Mouse (Mus musculus) thymus, postnatal 14 days (tissue): ENCODE results near the gene Ptprt.

Experiments used
- DNase-seq: peaks from one replicate; pipeline ENCODE4 v3.0.0; 2021

Ptprt gene

DNA sequence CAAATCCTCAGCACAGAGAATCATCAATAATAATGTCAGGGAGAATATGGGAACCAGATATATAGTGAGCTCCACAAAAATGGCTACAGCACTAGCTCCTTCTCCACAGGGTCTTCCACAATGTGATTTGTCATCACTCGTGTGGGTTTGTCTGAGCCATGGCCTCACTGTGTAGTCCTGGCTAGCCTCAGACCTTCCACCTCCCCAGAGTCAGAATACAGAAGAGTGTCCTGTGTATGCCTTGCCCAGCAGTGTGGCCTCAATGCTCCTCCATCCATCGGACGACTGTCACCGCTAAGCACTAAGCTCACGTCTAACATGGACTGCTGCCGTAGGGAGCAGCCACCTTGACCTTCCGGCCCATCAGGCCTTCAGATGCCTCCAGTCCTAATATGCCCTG lies 83.1 kb downstream of the Ptprt start:
- no peak for DNase-seq

DNA sequence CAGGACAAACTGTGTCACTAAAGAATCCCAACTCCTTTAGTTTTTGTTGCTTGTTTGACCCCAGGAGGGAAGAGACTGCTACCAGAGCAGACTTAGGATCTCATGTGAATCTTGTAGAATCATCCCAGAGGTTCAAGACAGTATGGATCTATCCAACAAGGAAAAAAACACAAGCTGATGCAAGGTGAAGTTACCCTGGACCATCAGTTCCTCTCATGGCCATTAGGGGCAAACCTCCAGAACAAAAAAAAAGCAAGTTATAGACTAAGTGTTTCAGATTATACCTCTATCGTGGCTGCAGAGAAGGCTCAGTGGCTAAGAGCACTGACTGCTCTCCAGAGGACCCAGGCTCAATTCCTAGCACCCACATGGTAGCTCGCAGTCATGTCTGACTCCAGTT lies 88.1 kb downstream of the Ptprt start:
- DNase-seq = no peak

DNA sequence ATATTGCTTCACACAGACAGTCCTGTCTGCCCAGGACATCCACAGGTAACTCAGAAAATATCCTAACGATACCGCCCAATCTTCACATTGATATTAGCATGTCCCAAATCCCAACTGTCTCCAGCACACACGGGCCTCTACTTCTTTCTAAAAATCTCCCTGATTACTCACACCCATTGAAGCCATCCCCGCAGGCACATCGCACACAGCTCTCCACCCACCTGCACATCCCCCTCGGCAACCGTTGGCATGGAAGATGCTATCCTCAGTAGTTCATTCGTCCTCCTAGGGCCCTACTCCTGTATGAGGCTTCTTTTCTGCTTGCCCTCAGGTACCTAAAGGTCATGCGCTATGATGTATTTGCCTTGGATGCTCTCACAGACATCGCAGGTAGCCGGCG lies 89.9 kb downstream of the Ptprt start:
- DNase-seq = no peak

DNA sequence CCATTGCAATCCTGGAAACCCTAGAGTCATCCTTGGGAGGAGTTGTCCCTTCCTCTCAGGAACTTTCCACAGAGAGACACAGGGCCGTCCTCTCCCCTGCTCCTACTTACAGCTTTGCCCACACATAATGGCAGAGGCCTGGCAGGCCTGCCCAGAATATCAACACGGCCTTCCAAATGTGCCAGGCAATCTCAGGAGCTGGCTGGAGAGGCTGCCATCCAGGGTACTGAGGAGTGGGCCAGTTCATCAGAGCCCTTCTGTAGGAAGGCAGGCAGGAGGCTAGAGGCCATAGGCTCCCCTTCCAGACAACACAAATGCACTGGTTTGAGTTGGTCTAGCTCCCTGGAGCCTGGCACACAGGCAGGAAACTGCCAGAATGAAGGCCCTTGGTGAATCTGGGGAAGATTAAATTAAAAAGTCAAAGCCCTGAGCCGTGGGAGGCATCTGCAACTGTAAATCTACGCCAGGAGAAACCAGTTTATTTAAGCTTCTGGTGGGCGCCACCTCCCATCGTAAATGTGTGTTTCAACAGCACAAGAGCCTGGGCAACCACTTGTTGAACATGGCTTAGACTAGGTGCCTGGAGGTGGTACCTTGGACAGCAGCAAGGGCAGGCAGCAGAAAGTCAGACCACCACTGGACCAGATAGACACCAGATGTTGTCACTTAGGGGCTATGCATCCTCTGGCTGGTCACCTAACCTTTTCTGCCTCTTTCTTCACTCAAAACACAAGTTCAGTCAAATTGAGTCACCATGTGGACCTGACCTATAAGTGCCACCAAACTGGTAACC lies 92.4 kb downstream of the Ptprt start:
- no peak for DNase-seq

DNA sequence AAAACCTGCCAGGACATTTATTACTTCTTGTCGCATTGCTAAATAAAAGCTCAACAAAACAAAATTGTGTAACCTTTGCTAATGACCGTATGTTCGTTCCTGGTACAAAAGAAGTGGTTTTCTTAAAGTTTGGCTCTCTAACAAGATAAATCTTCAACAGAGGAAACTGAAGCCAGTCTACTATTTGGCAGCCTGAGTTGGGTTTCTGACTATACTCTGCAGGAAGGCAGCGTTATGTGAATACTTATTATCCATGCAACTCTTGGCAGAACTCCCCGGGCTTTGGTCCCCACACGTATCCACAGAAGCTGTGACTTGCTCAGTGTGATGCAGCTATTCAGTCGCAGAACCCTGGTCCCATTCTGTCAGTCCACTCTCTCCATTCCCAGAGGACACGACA lies 112.6 kb downstream of the Ptprt start:
- no peak for DNase-seq

DNA sequence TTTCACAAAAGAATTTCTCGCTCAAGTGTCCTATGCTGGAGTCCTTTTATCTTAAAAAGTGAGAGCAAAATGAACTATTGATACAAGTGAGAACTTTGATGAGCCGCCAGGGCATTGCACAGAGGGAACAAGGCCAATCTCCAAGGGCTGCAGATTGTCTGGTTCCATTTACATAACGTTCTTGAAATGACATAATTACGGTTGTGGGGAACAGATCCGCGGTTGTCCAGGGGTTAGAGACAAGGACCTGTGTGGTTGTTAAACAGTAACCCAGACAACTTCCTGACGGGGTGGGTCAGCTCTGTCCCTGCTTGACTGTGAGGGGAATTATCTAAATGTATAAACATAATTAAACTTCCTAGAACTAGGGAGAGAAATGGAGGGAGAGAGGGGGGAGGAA lies 129.3 kb downstream of the Ptprt start:
- DNase-seq = no peak

DNA sequence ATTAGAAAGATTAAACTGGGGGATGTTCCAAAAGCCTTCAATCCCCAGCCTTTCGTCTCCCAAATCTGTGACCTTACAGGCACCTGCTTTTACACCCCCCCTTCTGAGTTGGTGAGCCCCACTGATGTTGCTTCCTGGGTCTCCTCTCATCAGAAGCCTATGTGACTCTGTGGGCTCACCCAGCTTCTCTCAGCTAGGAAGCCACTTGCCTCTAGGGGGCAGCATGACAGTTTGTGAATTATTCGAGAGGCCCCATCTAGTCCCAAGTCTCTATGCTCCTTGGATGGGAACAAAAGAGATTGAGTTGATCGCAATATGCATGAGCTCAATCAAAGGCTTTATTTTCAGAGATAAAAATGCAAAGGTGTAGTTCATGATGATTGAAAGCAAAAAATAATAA lies 132.0 kb downstream of the Ptprt start:
- DNase-seq = no peak

DNA sequence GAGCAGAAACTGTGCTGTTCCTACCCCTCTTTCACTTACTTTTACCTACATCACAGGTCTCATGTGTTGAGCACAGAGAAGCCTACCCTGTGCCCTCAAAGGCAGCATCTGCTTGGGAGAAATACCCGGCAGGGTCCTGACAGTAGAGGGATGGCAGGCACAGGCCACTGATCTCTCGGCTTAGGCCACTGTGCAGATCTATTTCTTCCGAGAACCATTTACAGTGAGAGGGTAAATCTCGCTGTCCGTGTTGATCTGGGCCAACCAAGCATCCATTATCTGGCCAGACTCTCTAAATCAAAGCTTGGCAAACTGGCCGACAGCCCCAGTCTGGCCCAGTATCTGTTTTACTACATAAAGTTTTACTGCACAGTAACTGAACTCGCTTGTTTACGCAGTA lies 145.0 kb downstream of the Ptprt start:
- DNase-seq = no peak

DNA sequence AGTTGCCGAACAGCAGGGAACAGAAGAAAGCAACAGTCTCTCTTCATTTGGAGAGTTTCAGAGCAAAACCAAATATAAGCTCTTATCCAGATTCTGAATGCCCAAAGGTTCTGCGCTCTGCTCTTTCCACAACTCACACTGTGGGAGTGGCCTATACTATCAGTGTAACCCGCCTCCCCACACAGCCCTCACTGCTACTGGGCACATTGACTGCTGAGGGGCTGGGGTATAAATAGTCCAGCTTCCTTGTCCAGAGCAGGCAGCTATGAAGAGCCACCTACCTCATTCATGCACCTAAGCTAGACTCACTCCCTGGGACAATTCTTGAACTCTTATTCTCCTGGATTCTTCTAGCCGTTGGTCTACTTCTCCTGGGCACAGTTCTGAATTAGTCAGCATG lies 147.9 kb downstream of the Ptprt start:
- DNase-seq = no peak

DNA sequence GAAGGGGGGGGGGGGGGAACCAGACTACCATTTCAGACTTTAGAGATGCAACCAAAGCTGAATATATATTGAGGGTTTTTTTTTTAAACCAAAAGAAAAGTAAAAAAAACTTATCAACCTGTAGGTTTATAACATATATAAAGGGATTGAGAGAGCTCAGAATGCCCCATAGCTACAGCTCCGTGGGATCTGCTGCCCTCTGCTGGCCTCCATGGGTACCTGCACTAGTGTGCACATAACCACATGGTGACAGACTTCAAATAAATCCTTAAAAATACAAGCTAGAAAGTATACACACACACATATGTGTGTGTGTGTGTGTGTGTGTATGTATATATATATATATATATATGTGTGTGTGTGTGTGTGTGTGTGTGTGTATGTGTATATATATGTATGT lies 148.9 kb downstream of the Ptprt start:
- DNase-seq = no peak

DNA sequence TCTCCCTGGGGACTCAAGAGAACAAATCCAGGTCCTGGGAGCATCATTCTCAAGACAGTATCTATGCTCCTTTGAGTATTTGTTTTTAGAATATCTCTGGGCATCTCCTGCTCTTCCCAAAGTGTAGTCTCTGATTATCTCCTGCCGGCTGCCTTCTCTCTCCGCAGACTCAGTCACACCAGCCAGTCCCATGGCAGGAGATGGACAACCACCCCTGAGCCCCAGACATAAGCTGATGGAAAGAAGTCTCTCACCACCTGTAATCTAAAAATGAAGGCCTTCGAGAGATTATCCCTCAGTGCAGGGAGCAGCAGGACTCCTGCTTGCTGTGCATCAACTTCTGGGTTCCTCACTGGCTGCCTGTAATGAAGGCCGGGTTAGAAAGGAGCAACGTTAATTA lies 151.9 kb downstream of the Ptprt start:
- no peak for DNase-seq

DNA sequence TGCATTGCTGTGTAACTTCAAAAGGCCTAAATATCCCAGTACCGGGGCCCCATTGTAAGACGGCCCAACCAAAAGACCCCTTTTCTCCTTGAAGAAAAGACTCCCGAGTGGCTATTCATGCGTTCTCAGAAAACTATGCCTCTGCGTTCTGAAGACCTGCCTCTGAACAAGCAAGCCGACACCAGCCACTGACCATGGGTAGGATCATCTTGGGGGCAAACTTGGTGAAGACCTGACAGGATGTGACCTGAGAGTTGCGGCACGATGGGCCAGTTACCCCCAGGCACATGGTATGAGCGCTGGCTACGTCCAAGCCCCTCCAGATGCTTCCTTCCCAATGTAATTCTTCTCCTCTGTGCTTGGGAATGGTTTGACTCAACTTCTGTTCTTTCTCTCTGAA lies 153.3 kb downstream of the Ptprt start:
- DNase-seq = no peak

DNA sequence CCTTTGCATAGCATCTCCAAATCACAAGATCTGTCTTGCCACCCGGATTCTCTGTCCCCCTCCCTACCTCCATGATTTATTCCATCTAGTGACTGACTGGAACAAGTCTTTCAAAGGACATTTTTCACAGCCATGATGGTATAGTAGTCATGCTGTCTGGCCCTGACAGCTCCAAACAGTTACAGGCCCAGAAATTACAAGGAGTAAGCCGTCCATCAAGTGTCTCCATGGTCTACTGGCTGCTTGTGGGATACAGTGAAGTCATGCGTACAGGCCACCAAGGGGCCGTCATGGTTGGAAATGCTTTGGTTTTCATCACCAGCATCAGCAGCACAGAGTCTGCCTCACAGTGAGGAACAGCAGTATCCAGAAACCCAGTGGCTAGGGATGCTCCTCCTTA lies 156.1 kb downstream of the Ptprt start:
- no peak for DNase-seq

DNA sequence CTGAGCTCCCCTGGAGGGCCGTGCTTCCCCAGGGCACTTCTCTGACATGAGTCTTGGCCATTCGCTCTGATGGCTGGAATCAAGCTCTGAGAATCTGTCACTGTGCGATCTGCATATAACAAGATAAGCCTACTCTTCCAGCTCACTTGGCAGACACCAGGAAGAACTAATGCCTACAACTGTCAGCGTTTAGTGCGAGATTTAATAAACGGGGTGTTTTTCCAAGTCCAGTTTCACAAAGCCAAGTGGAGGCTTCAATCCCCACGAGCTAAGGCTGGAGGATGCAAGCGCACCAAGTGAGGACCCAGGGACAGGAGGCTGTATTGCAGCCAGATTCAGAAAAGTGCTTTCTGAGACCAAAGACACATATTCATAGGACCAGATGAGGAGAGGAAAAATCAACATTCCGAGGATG lies 161.4 kb downstream of the Ptprt start:
- DNase-seq = no peak

DNA sequence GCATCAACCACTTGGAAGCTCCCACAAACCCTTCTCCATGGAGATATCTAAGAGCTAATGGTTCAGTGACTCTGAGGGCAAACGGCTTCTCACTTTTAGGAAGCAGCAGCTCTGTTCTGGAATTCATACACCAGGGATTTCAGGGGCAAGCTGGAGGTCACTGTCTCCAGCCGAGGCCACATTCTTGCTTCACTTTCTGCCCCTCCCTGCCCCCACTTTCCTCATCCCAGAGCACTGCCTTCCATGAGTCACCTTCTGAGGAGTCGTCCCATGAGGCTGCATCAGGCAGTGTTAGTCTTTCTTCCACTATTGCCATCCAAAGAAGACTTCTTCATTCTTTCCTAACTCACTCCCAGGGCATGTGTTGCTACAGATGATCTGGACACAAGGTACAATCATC lies 162.8 kb downstream of the Ptprt start:
- DNase-seq = no peak

DNA sequence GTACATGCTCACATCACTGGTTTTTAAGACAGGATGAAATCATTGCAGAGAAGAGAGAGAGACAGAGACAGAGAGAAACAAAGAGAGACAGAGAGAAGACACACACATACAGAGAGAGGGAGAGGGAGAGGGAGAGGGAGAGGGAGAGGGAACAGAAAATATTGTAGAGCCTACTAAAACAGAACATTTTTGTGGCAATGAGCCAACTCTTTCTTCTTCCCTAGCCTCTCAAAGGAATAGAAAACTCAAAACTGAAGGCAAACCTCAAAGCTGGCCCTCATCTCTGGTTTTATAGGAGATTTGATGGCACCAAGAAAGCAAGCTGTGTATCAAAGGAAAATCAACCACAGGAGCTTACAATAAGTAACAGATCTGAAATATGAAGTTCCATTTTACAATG lies 176.9 kb downstream of the Ptprt start:
- DNase-seq = no peak

DNA sequence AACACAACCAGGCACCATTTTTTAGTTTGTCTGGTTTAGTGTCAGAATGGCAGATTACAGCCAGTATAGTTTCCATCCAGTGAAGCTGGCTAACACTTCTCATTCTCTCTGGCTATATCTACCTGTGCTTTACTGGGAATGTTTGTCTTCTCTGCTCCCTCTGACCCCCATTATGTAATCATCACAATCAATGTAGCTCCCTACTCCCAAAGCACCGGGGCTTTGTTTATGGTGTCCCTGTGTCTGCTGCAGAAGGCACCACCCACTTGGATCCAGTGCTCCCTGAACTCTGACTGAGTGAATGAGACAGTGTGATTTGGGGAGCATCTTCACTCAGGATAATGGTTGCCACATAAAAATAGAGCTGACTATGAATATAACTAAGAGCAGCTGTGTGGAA lies 217.8 kb downstream of the Ptprt start:
- no peak for DNase-seq

DNA sequence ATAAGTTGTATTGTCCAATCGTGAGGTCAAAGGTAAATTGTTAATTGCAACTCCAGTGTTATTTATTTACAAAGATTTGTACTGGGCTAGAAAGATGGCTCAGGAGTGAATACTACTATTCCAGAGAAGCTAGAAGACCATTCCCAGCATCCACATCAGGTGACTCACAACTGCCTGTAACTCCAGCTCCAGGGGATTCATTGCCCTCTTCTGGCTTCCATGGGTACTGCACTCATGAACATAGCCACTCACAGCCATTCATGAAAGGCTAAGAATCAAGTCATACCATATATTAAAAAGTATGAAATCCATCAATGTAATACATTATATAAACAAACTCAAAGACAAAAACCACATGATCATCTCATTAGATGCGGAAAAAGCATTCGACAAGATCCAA lies 224.3 kb downstream of the Ptprt start:
- no peak for DNase-seq

DNA sequence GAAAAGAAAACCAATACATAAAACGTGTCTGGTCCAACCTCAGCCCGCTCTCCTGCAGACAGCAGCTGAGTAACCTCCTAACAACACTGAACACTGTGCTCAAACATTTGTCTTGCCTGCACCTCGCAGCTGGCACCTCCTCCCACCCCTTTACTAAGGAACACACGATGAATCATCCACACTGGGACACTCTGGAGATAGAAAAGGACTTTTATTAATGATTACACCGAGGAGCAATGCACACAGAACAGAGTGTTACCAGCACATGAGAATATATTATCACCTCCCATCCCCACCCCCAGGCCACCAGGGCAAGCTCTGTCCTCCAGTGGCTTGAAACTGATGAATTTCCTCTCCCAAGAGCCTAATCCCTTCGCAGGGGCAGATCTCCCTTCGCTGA lies 230.8 kb downstream of the Ptprt start:
- no peak for DNase-seq

DNA sequence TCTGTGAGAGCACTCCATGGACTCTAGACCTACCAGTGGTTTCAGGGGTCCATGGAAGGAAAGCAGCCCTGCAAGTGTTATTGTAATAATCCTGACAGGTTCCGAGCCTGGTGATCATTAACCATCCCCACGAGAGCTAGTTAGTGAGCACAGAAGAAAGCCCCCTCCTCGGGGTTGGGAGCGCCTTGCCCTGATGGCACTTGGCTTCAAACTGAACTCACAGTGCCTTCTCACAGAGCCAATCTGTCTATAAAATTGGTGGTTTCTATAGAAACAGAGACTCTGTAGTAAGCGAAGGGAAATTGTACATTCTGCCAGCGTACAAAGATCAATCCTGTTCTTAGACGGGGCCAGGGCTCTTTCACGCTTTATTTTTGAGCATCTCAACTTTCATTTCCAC lies 234.8 kb downstream of the Ptprt start:
- DNase-seq = no peak

DNA sequence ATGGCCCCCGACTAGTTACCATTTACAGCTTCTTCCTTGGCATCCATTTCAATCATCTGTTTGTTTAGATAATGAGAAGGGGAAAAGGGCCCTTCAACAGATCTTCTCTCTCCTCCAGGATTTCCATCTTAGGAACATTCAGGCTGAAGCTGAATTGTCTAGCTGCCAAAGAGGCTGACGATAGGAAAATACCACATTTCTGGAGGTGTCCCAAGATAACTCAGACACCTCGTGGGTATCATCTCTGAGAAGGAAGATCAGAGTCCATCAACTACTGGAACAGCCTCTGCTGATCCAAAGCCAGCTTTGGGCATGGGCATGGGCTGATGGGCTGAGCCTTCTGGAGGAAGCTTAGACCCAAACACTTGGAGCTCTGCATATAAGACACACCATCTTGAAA lies 242.8 kb downstream of the Ptprt start:
- DNase-seq = no peak

DNA sequence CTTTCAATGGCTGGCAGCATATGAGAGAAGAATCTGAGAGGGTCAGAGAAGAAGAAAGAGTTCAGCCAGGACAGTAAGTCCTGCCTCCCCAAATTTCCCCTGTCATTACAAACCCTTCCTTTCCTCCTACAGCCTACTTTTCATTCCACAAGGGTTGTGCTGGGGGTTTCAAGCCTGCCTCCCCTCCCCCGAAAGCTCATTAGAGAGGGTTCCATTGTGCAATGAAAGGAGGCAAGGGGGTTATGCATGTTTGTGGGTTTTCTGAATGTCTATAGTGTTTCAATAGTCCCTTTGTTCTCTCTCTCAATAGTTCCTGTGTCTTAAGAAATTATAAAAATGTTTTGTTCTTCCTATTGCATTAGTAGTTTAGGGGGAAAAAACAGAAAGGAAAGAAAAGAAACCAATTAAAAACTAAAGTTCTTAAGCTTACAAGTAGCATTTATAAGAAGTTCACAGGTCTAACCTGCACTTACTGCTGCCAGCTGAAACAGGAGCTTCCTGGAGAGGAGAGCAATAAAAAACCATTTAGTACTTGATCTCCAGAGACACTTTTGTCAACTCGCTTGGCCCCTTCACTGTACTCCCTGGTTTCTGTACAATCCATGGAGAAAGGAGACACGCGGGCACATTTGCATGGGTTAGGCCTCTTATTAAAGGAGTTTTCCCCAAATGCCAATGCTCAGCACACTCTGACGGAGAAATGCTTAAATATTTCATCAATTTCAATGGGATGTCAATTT lies 247.7 kb downstream of the Ptprt start:
- no peak for DNase-seq

DNA sequence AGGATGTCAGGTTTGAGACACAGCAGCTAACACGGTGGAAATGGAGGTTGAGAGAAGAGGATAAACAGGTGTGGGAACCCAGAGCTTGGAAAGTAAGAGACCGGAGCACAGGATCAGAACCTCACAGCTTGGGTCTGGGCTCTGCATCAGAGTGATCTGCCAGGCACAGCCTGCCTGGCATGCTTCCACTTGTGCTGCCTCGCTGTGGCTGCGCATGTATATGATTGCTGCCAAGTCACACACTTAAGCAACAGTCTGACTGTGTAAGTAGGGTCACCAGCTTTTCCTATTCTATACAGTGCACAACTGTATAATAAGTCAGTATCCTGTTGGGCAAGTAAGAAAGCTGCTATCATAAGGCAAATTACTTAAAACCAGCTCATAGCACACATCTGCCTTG lies 249.9 kb downstream of the Ptprt start:
- DNase-seq = no peak

DNA sequence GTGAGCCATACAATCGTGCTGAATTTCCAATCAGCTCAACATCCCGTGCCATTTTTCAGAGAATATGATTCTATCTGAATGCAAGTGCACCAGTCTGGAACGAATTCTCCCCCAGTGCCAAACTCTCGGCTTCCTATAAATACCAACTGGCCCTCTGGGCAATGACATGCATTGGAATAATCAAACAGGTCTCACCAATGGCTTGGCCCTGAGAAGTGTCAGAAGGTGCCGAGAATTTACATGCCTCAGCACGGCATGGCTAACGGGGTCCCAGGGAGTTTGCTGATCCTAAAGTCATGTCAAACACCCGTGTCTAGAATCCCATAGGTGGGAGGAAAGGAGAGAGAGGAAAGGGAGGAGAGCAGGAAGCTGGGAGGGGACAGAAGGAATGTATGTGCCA lies 251.7 kb downstream of the Ptprt start:
- DNase-seq = no peak
